Mouse (Mus musculus) stomach, embryonic 14.5 days (tissue): Measurements from ENCODE around the gene Crcp. TPM values are rescaled to one million over a fixed set of nuclear protein-coding genes. Genes with fewer than 3 reads are reported as not detected.

Experiments used
- ATAC-seq: fragments of 200-750 bp; cut with Nextera tagmentation; 2 replicates; pipeline ENCODE4 v1.8.0; 2017; ENCODE audit warnings: low read depth, moderate TSS enrichment; ENCODE audit not compliant: insufficient number of reproducible peaks, insufficient read depth, low FRiP score
- H3K27ac ChIP-seq: fragments of 300-500 bp; sonication (generic); 2 replicates; pipeline ENCODE4 v1.5.1; 2014; ENCODE audit warnings: mild to moderate bottlenecking, low read length, moderate library complexity, mixed read lengths
- H3K27me3 ChIP-seq: fragments of 300-500 bp; sonication (generic); 2 replicates; pipeline ENCODE4 v1.6.1; 2014; ENCODE audit warnings: low read length, control low read depth, mixed read lengths; ENCODE audit not compliant: control insufficient read depth, insufficient read depth
- H3K36me3 ChIP-seq: fragments of 300-500 bp; sonication (generic); 2 replicates; pipeline ENCODE4 v1.6.1; 2014; ENCODE audit warnings: mild to moderate bottlenecking, control low read depth, low read length, moderate library complexity, mixed read lengths; ENCODE audit not compliant: control insufficient read depth, insufficient read depth
- H3K4me1 ChIP-seq: fragments of 300-500 bp; sonication (generic); 2 replicates; pipeline ENCODE4 v1.6.1; 2014; ENCODE audit warnings: low read length, control low read depth, mixed read lengths; ENCODE audit not compliant: control insufficient read depth, insufficient read depth
- H3K4me2 ChIP-seq: fragments of 300-500 bp; sonication (generic); replicated peaks from 2 replicates; pipeline ENCODE4 v1.6.1; 2014; ENCODE audit warnings: low read depth, low read length, control low read depth
- H3K4me3 ChIP-seq: fragments of 300-500 bp; sonication (generic); 2 replicates; pipeline ENCODE4 v1.5.1; 2014; ENCODE audit warnings: low read depth, low read length, control low read depth
- H3K9ac ChIP-seq: fragments of 300-500 bp; sonication (generic); replicated peaks from 2 replicates; pipeline ENCODE4 v1.6.1; 2014; ENCODE audit warnings: low read depth, mild to moderate bottlenecking, control low read depth, low read length, moderate library complexity, mixed read lengths
- H3K9me3 ChIP-seq: fragments of 300-500 bp; sonication (generic); 2 replicates; pipeline ENCODE4 v1.6.1; 2016; ENCODE audit warnings: low read depth, low read length, control low read depth; ENCODE audit not compliant: control insufficient read depth
- WGBS: fragments of 180-500 bp; shearing (Covaris S2); extraction: QIAGEN DNeasy Blood & Tissue Kit; methylation state at CpG from one replicate; pipeline ENCODE4 v1.1.7; 2014; 5-methylcytosine and 5-hydroxymethylcytosine counted together
- polyA plus RNA-seq: library from polyadenylated mRNA; unstranded; fragments of >200 nt; fragmentation: Nextera tagmentation; extraction: Ambion mirVana; gene quantifications from 2 replicates; pipeline ENCODE4 v1.2.1, GENCODE M21; 2014

The Crcp gene
- polyA plus RNA-seq, 1 experiment from 2014 or later, result 24.2 TPM

- Histone ChIP-seq H3K4me3 (no peak overlapping the region), H3K27me3 (no peaks in the 10 kb centered on the region), H3K4me1 (no peaks in the 10 kb centered on the region), H3K9me3 (peaks cover 6% of the 10 kb centered on the region; the same call in 1 of the 2 replicates), H3K27ac (no peak overlapping the region), H3K4me2 (no peak overlapping the region), H3K36me3 (0 out of 2 replicates have a peak, but pooled peaks cover 3% of the 10 kb centered on the region), H3K9ac (no peak overlapping the region)
- ATAC-seq, result no peak
- 99% methylated on average over 3 of the region's 3 CpGs for WGBS
These were observed 14.0 kb upstream of the Crcp start for GRCm38 (mm10) chr5:130015104-130015503.

GRCm38 (mm10) chr5:130019461-130019860 is 9.6 kb upstream of the Crcp start:
- Histone ChIP-seq H3K4me1 (peaks cover under 1% of the 10 kb centered on the region; the same call in 1 of the 2 replicates), H3K27me3 (no peaks in the 10 kb centered on the region), H3K9me3 (no peaks in the 10 kb centered on the region), H3K4me2 (no peak overlapping the region), H3K36me3 (no peaks in the 10 kb centered on the region), H3K27ac (no peak overlapping the region), H3K9ac (no peak overlapping the region), H3K4me3 (no peak overlapping the region)
- WGBS, result 47% methylated on average over 8 of the region's 8 CpGs
- no peak for ATAC-seq

- H3K4me3 ChIP-seq, result no peak overlapping the region
- WGBS, result 56% methylated on average over 5 of the region's 5 CpGs
- H3K27me3 ChIP-seq, result no peaks in the 10 kb centered on the region
- no peak for ATAC-seq
- H3K27ac ChIP-seq, result no peak overlapping the region
- no peaks in the 10 kb centered on the region for H3K36me3 ChIP-seq
- H3K4me1 ChIP-seq, result peaks cover 3% of the 10 kb centered on the region; the same call in 1 of the 2 replicates
- H3K9me3 ChIP-seq, result no peaks in the 10 kb centered on the region
- H3K9ac ChIP-seq, result no peak overlapping the region
- H3K4me2 ChIP-seq, result no peak overlapping the region
These were observed 7.6 kb upstream of the Crcp start for GRCm38 (mm10) chr5:130021361-130021966.

- Histone ChIP-seq H3K27ac (no peak overlapping the region), H3K4me1 (peaks cover 3% of the 10 kb centered on the region; the same call in 1 of the 2 replicates), H3K4me3 (no peak overlapping the region), H3K27me3 (no peaks in the 10 kb centered on the region), H3K9ac (no peak overlapping the region), H3K9me3 (no peaks in the 10 kb centered on the region), H3K36me3 (no peaks in the 10 kb centered on the region), H3K4me2 (no peak overlapping the region)
- ATAC-seq, result no peak
- 75% methylated on average over 7 of the region's 7 CpGs for WGBS
These were observed 6.7 kb upstream of the Crcp start for GRCm38 (mm10) chr5:130022366-130022765.

- no peak overlapping the region for H3K9ac ChIP-seq
- 41% methylated on average over 12 of the region's 12 CpGs for WGBS
These were observed 5.9 kb upstream of the Crcp start for GRCm38 (mm10) chr5:130023067-130023766.

GRCm38 (mm10) chr5:130023767-130024539 is 5.1 kb upstream of the Crcp start:
- Histone ChIP-seq H3K4me2 (peak overlapping the region; percentile 88), H3K27me3 (no peaks in the 10 kb centered on the region), H3K9ac (peak overlapping the region; percentile 42), H3K27ac (peak overlapping the region; percentile 80), H3K4me1 (peaks cover 3% of the 10 kb centered on the region; the same call in 1 of the 2 replicates), H3K9me3 (no peaks in the 10 kb centered on the region), H3K4me3 (peak overlapping the region; percentile 56), H3K36me3 (no peaks in the 10 kb centered on the region)
- under 1% methylated on average over 32 of the region's 32 CpGs for WGBS
- peak; percentile 92 for ATAC-seq

More at GRCm38 (mm10) chr5:130023067-130023766, 5.9 kb upstream of the Crcp start:
- no peaks in the 10 kb centered on the region for H3K9me3 ChIP-seq
- H3K4me1 ChIP-seq, result peaks cover 3% of the 10 kb centered on the region; the same call in 1 of the 2 replicates
- H3K36me3 ChIP-seq, result no peaks in the 10 kb centered on the region
- no peaks in the 10 kb centered on the region for H3K27me3 ChIP-seq
- no peak overlapping the region for H3K27ac ChIP-seq
- peak overlapping the region; percentile 88 for H3K4me2 ChIP-seq
- H3K4me3 ChIP-seq, result no peak overlapping the region
- no peak for ATAC-seq

GRCm38 (mm10) chr5:130027134-130027533 is 2.0 kb upstream of the Crcp start:
- no peak overlapping the region for H3K9ac ChIP-seq
- WGBS, result 74% methylated on average over 5 of the region's 5 CpGs
- no peak overlapping the region for H3K4me2 ChIP-seq
- no peak for ATAC-seq
- H3K9me3 ChIP-seq, result no peaks in the 10 kb centered on the region
- no peak overlapping the region for H3K4me3 ChIP-seq
- H3K36me3 ChIP-seq, result no peaks in the 10 kb centered on the region
- no peak overlapping the region for H3K27ac ChIP-seq
- peaks cover 5% of the 10 kb centered on the region; the same call in 1 of the 2 replicates for H3K4me1 ChIP-seq
- H3K27me3 ChIP-seq, result no peaks in the 10 kb centered on the region

GRCm38 (mm10) chr5:130027696-130028095 is 1.4 kb upstream of the Crcp start:
- no peaks in the 10 kb centered on the region for H3K9me3 ChIP-seq
- H3K4me3 ChIP-seq, result no peak overlapping the region
- WGBS, result 79% methylated on average over 7 of the region's 7 CpGs
- no peak overlapping the region for H3K9ac ChIP-seq
- no peaks in the 10 kb centered on the region for H3K27me3 ChIP-seq
- no peak for ATAC-seq
- H3K27ac ChIP-seq, result no peak overlapping the region
- no peaks in the 10 kb centered on the region for H3K36me3 ChIP-seq
- H3K4me1 ChIP-seq, result peaks cover 5% of the 10 kb centered on the region; the same call in 1 of the 2 replicates
- H3K4me2 ChIP-seq, result no peak overlapping the region
